Mouse (Mus musculus): ENCODE data around the gene Blnk. TPM values are rescaled to one million over a fixed set of nuclear protein-coding genes. Genes with fewer than 3 reads are reported as not detected.

The Blnk gene
- polyA plus RNA-seq, 1 experiment from 2014 or later: 0.82 TPM

GRCm38 (mm10) chr19:40993356-40993755, 979 bp downstream of the Blnk start:
- H3K4me1 ChIP-seq (ENCODE audit: control insufficient read depth, insufficient read depth, low read length): no peaks in the 10 kb centered on the region

GRCm38 (mm10) chr19:40992517-40993044, 1.8 kb downstream of the Blnk start:
- no peaks in the 10 kb centered on the region for H3K36me3 ChIP-seq (ENCODE audit: control insufficient read depth, insufficient read depth, low read length)
- no peak overlapping the region for H3K4me2 ChIP-seq (ENCODE audit: low read depth, low read length)
- H3K4me3 ChIP-seq (ENCODE audit: low read depth, low read length): no peak overlapping the region
- no peaks in the 10 kb centered on the region for H3K4me1 ChIP-seq (ENCODE audit: control insufficient read depth, insufficient read depth, low read length)
- 47% methylated on average over 8 of the region's 8 CpGs for WGBS
- no peak overlapping the region for H3K27ac ChIP-seq (ENCODE audit: low read depth, low read length)
- no peaks in the 10 kb centered on the region for H3K27me3 ChIP-seq (ENCODE audit: control insufficient read depth, insufficient read depth, low read length)
- H3K9ac ChIP-seq (replicated peaks; ENCODE audit: low read depth, low read length): no peak overlapping the region
- H3K9me3 ChIP-seq (ENCODE audit: control insufficient read depth, low read length): no peaks in the 10 kb centered on the region
- no peak for ATAC-seq (ENCODE audit: low read depth)

More at GRCm38 (mm10) chr19:40993356-40993755, 979 bp downstream of the Blnk start:
- no peak overlapping the region for H3K9ac ChIP-seq (replicated peaks; ENCODE audit: low read depth, low read length)
- no peak overlapping the region for H3K27ac ChIP-seq (ENCODE audit: low read depth, low read length)
- no peak overlapping the region for H3K4me2 ChIP-seq (ENCODE audit: low read depth, low read length)
- 81% methylated on average over 5 of the region's 5 CpGs for WGBS
- H3K9me3 ChIP-seq (ENCODE audit: control insufficient read depth, low read length): no peaks in the 10 kb centered on the region
- no peak overlapping the region for H3K4me3 ChIP-seq (ENCODE audit: low read depth, low read length)
- H3K27me3 ChIP-seq (ENCODE audit: control insufficient read depth, insufficient read depth, low read length): no peaks in the 10 kb centered on the region
- H3K36me3 ChIP-seq (ENCODE audit: control insufficient read depth, insufficient read depth, low read length): no peaks in the 10 kb centered on the region
- no peak for ATAC-seq (ENCODE audit: low read depth)

GRCm38 (mm10) chr19:40992096-40992495, 2.2 kb downstream of the Blnk start:
- H3K27ac ChIP-seq (ENCODE audit: low read depth, low read length): no peak overlapping the region
- H3K9me3 ChIP-seq (ENCODE audit: control insufficient read depth, low read length): no peaks in the 10 kb centered on the region
- no peaks in the 10 kb centered on the region for H3K27me3 ChIP-seq (ENCODE audit: control insufficient read depth, insufficient read depth, low read length)
- no peak overlapping the region for H3K4me2 ChIP-seq (ENCODE audit: low read depth, low read length)
- H3K9ac ChIP-seq (replicated peaks; ENCODE audit: low read depth, low read length): no peak overlapping the region
- ATAC-seq (ENCODE audit: low read depth): no peak
- no peaks in the 10 kb centered on the region for H3K36me3 ChIP-seq (ENCODE audit: control insufficient read depth, insufficient read depth, low read length)
- 24% methylated on average over 11 of the region's 11 CpGs for WGBS
- no peaks in the 10 kb centered on the region for H3K4me1 ChIP-seq (ENCODE audit: control insufficient read depth, insufficient read depth, low read length)
- no peak overlapping the region for H3K4me3 ChIP-seq (ENCODE audit: low read depth, low read length)

GRCm38 (mm10) chr19:40991626-40992025, 2.7 kb downstream of the Blnk start:
- Histone ChIP-seq H3K4me2 (ENCODE audit: low read depth, low read length) (no peak overlapping the region), H3K36me3 (ENCODE audit: control insufficient read depth, insufficient read depth, low read length) (no peaks in the 10 kb centered on the region), H3K27me3 (ENCODE audit: control insufficient read depth, insufficient read depth, low read length) (no peaks in the 10 kb centered on the region), H3K4me3 (ENCODE audit: low read depth, low read length) (no peak overlapping the region), H3K27ac (ENCODE audit: low read depth, low read length) (no peak overlapping the region), H3K4me1 (ENCODE audit: control insufficient read depth, insufficient read depth, low read length) (no peaks in the 10 kb centered on the region), H3K9ac (replicated peaks; ENCODE audit: low read depth, low read length) (no peak overlapping the region), H3K9me3 (ENCODE audit: control insufficient read depth, low read length) (no peaks in the 10 kb centered on the region)
- ATAC-seq (ENCODE audit: low read depth): no peak
- WGBS: 55% methylated on average over 7 of the region's 7 CpGs

- WGBS: 91% methylated on average over 17 of the region's 17 CpGs
Measured at GRCm38 (mm10) chr19:40990781-40991343, 3.5 kb downstream of the Blnk start.

GRCm38 (mm10) chr19:40989961-40990600, 4.3 kb downstream of the Blnk start:
- no peak overlapping the region for H3K27ac ChIP-seq (ENCODE audit: low read depth, low read length)
- ATAC-seq (ENCODE audit: low read depth): no peak
- H3K4me1 ChIP-seq (ENCODE audit: control insufficient read depth, insufficient read depth, low read length): no peaks in the 10 kb centered on the region
- no peaks in the 10 kb centered on the region for H3K9me3 ChIP-seq (ENCODE audit: control insufficient read depth, low read length)
- no peaks in the 10 kb centered on the region for H3K27me3 ChIP-seq (ENCODE audit: control insufficient read depth, insufficient read depth, low read length)
- H3K36me3 ChIP-seq (ENCODE audit: control insufficient read depth, insufficient read depth, low read length): no peaks in the 10 kb centered on the region
- no peak overlapping the region for H3K4me2 ChIP-seq (ENCODE audit: low read depth, low read length)
- H3K4me3 ChIP-seq (ENCODE audit: low read depth, low read length): no peak overlapping the region
- H3K9ac ChIP-seq (replicated peaks; ENCODE audit: low read depth, low read length): no peak overlapping the region
- 82% methylated on average over 9 of the region's 9 CpGs for WGBS

More at GRCm38 (mm10) chr19:40990781-40991343, 3.5 kb downstream of the Blnk start:
- Histone ChIP-seq H3K4me2 (ENCODE audit: low read depth, low read length) (no peak overlapping the region), H3K36me3 (ENCODE audit: control insufficient read depth, insufficient read depth, low read length) (no peaks in the 10 kb centered on the region), H3K9ac (replicated peaks; ENCODE audit: low read depth, low read length) (no peak overlapping the region), H3K9me3 (ENCODE audit: control insufficient read depth, low read length) (no peaks in the 10 kb centered on the region), H3K27ac (ENCODE audit: low read depth, low read length) (no peak overlapping the region), H3K4me3 (ENCODE audit: low read depth, low read length) (no peak overlapping the region), H3K4me1 (ENCODE audit: control insufficient read depth, insufficient read depth, low read length) (no peaks in the 10 kb centered on the region), H3K27me3 (ENCODE audit: control insufficient read depth, insufficient read depth, low read length) (no peaks in the 10 kb centered on the region)
- no peak for ATAC-seq (ENCODE audit: low read depth)

GRCm38 (mm10) chr19:40988856-40989255, 5.5 kb downstream of the Blnk start:
- 81% methylated on average over 5 of the region's 5 CpGs for WGBS
- no peaks in the 10 kb centered on the region for H3K9me3 ChIP-seq (ENCODE audit: control insufficient read depth, low read length)

GRCm38 (mm10) chr19:40984536-40984935, 9.8 kb downstream of the Blnk start:
- no peak overlapping the region for H3K27ac ChIP-seq (ENCODE audit: low read depth, low read length)
- no peaks in the 10 kb centered on the region for H3K36me3 ChIP-seq (ENCODE audit: control insufficient read depth, insufficient read depth, low read length)
- H3K9me3 ChIP-seq (ENCODE audit: control insufficient read depth, low read length): no peaks in the 10 kb centered on the region
- H3K4me2 ChIP-seq (ENCODE audit: low read depth, low read length): no peak overlapping the region
- H3K27me3 ChIP-seq (ENCODE audit: control insufficient read depth, insufficient read depth, low read length): no peaks in the 10 kb centered on the region
- H3K4me3 ChIP-seq (ENCODE audit: low read depth, low read length): no peak overlapping the region
- ATAC-seq (ENCODE audit: low read depth): no peak
- WGBS: 93% methylated on average over 1 of the region's 1 CpGs
- no peak overlapping the region for H3K9ac ChIP-seq (replicated peaks; ENCODE audit: low read depth, low read length)
- H3K4me1 ChIP-seq (ENCODE audit: control insufficient read depth, insufficient read depth, low read length): no peaks in the 10 kb centered on the region

More at GRCm38 (mm10) chr19:40988856-40989255, 5.5 kb downstream of the Blnk start:
- no peak for ATAC-seq (ENCODE audit: low read depth)
- Histone ChIP-seq H3K9ac (replicated peaks; ENCODE audit: low read depth, low read length) (no peak overlapping the region), H3K27me3 (ENCODE audit: control insufficient read depth, insufficient read depth, low read length) (no peaks in the 10 kb centered on the region), H3K4me2 (ENCODE audit: low read depth, low read length) (no peak overlapping the region), H3K36me3 (ENCODE audit: control insufficient read depth, insufficient read depth, low read length) (no peaks in the 10 kb centered on the region), H3K4me3 (ENCODE audit: low read depth, low read length) (no peak overlapping the region), H3K4me1 (ENCODE audit: control insufficient read depth, insufficient read depth, low read length) (no peaks in the 10 kb centered on the region), H3K27ac (ENCODE audit: low read depth, low read length) (no peak overlapping the region)

GRCm38 (mm10) chr19:40980671-40981070, 13.7 kb downstream of the Blnk start:
- WGBS: 86% methylated on average over 5 of the region's 5 CpGs
- Histone ChIP-seq H3K4me3 (ENCODE audit: low read depth, low read length) (no peak overlapping the region), H3K4me2 (ENCODE audit: low read depth, low read length) (no peak overlapping the region), H3K36me3 (ENCODE audit: control insufficient read depth, insufficient read depth, low read length) (no peaks in the 10 kb centered on the region), H3K27ac (ENCODE audit: low read depth, low read length) (no peak overlapping the region), H3K27me3 (ENCODE audit: control insufficient read depth, insufficient read depth, low read length) (no peaks in the 10 kb centered on the region), H3K9me3 (ENCODE audit: control insufficient read depth, low read length) (no peaks in the 10 kb centered on the region), H3K9ac (replicated peaks; ENCODE audit: low read depth, low read length) (no peak overlapping the region), H3K4me1 (ENCODE audit: control insufficient read depth, insufficient read depth, low read length) (no peaks in the 10 kb centered on the region)
- ATAC-seq (ENCODE audit: low read depth): no peak
